Mouse (Mus musculus): ENCODE measurements around the gene Neu4.
"Not testable (repeated sequence)": the region's sequence is repeated elsewhere in the genome, so short reads cannot be mapped to it uniquely, and the experiment has no call there.

Gene Neu4

GRCm38 (mm10) chr1:94053530-94054216 is 33.4 kb downstream of the Neu4 start:
- no peak for DNase-seq (ENCODE audit: low read depth, low spot score)

GRCm38 (mm10) chr1:94054481-94054880 is 34.2 kb downstream of the Neu4 start:
- DNase-seq (ENCODE audit: low read depth, low spot score), result no peak

DNA sequence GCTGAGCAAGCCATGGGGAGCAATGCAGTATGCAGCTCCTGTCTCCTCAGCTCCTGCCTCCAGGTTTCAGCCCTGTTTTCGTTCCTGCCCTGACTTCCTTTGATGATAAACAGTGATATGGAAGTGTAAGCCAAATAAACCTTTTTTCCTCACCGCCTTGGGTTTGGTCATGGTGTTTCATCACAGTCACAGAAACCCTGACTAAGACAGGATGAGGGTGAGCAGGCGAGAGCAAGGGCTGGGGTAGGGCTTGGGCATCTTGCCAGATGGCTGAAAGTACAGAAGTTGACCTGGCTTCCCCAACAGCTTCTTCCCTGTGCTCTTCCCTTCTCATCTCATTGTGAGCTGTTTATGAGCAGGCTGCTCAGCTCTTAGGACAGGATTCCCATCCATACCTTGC is 35.7 kb downstream of the Neu4 start:
- no peak for DNase-seq (ENCODE audit: low read depth, low spot score)

- no peak for DNase-seq (ENCODE audit: low read depth, low spot score)
Measured at GRCm38 (mm10) chr1:94057401-94057800, 37.1 kb downstream of the Neu4 start.

DNA sequence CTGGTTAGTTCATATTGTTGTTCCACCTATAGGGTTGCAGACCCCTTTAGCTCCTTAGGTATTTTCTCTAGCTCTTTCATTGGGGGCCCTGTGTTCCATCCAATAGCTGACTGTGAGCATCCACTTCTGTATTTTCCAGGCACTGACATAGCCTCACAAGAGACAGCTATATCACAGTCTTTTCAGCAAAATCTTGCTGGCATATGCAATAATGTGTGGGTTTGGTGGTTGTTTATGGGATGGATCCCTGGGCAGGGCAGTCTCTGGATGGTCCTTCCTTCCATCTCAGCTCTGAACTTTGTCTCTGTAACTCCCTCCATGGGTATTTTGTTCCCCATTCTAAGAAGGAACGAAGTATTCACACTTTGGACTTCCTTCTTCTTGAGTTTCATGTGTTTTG is 38.0 kb downstream of the Neu4 start:
- DNase-seq (ENCODE audit: low read depth, low spot score), result not testable (repeated sequence)

- no peak for DNase-seq (ENCODE audit: low read depth, low spot score)
Measured at GRCm38 (mm10) chr1:94074756-94075155, 54.5 kb downstream of the Neu4 start.

- no peak for DNase-seq (ENCODE audit: low read depth, low spot score)
Measured at GRCm38 (mm10) chr1:94076702-94077101, 56.5 kb downstream of the Neu4 start.
